Mouse (Mus musculus) embryo, embryonic 11 days (tissue): ENCODE measurements around the gene Galnt14.

Experiments used
- DNase-seq: peaks from one replicate; pipeline ENCODE4 v3.0.0-alpha.2; 2015

Galnt14 gene

DNA sequence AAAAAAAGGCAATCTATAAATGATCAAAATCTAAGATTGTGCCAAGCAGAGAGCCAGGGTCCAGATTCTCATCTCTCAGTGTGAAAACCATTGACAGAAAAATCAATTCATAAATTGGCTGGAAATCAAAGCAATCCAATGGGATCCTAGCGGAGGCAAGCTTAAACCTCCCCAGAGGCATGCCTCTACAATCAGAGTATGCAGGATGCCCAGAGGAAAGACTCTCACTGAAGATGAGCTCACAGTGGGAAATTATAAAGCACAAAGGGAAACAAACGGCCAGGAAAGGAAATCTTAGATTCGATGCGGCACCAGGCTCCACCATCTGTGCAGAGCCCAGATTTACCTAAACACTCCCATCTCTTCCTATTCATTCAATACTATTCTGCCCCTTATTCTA lies 220.7 kb downstream of the Galnt14 start:
- no peak for DNase-seq

DNA sequence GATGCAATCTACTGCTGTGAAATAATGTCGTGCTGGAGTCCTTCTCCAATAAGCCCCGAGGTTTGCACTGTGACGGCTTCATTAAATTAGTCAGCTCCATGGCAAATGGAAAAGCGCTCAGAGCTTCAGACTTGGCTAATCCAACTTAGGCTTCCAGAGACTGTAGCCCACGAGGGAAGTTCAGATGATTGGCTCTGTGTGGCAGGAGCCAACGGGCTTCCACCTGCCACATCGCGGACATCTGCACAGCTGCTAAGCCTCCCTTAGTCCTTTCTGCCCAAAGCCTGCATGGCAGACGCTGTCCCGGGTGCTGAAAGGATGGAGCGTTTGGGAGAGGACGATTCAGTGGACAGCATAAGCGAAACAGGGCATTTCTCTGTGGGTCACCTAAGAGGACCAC lies 222.5 kb downstream of the Galnt14 start:
- DNase-seq: peak; percentile 82

DNA sequence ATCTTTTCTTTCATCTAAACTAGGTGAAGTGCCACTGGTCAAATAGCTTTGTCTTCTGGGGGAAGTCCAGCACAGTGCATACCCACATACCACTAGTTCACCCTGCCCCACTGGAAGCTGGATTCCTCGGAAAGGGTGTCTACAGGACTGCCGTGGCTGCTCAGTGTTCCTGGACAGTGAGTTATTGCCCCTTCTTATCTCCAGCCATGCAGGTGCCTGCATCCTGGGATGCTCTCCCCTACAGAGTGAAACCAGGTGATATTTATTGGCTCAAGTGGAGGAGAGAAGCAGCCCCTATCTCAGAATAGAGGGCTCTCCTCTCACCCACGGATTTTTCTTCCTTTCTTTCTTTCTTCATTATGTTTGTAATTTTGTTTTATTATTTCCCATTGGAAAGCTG lies 222.9 kb downstream of the Galnt14 start:
- no peak for DNase-seq

DNA sequence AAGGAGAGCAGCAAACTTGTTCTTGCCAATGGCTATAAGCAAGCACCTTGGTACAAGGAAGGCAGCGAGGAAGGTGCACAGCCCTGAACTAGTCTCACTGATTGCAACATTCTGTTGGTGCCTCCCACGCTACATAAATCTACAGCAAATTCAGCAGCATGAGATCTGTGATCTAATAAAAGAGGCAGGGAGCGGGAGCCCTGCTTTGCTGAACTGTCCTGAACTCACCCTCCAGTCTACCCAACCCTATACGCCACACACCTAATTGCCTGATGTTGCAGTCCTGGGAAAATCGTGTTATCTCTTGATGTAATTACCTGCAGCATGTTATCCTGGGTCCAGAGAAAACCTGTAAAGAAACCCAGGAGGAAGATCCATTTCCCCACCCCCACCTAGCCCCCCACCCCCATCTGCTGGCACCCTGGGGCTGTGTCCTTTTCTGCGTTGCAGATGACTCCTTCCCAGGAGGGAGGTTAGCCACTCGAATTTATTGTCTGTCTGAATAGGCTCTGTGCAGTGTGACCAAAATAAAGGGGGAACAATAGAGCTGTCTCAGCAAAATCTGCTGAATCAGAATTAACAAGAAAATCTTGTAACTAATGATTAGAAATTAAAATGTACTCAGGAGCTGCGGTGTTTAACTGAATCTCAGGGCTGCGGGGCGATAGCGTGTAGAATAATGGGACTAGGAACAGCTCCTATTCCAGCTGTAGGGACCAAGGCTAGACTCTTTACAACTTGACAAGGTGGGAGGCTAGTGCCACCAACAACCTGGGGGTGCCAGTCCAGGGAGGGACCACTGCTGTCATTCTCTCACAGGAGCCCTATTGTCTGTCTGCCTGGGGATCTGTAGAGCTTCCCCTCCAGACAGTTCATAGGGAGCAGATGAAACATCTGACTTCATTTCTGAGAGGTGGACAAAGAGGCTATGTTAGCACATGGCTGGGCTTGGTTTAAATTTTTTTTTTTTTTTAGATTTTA lies 232.9 kb downstream of the Galnt14 start:
- DNase-seq: peak; percentile 10

DNA sequence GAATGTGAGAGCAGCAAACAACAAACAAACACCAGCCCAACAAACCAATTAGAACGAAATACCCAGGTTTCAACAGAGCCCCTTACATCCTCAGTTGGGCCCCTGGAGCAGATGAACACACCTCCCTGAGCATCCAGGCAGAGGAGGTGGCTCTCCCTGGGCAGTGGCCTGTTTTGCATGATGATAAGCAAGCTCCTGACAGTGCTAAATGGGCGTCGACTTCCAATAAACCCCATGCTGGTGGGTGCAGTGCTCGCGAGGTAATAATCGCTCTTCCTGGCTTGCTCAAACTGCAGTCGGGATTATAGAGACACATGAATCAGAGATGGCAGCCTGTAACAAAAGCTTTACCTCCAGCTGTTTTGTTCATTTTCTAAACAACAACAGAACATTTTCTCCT lies 235.9 kb downstream of the Galnt14 start:
- DNase-seq: no peak

DNA sequence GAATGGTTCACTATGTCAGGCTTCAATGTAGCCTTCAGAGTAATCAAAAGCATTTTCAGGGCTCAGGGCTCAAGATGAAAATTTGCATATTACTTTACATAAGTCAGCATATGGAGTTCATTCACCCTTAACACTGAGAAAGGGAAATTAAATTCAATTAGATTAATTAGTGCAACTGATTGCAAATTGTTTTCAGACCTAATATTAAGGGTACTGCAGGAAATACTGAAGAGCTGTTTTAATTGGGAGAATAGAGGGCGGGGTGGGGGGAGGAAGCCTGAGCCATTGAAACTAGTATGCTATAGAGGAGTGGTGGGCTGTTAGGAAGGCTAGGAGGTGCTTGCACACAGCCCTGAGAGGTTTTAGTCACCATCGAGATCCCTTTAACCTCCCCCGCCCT lies 237.2 kb downstream of the Galnt14 start:
- no peak for DNase-seq

DNA sequence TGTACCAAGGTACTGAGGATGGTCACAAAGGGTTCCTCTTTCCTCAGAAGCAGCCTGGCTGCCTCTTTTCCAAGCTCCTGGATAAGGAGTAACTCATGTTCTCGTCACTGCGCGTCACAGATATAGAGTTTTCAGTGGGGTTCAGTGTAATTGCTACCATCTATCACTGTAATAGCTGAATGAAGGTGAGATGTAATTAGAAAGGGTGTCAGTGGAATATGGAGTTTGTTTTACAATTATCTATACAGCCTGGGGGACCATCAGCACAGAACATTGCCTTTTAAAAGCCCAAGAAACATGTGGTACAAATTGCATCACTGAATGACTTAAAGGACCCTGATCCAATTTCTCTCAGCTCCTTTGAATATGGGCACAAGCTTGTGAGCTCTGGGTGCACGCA lies 249.4 kb downstream of the Galnt14 start:
- no peak for DNase-seq

DNA sequence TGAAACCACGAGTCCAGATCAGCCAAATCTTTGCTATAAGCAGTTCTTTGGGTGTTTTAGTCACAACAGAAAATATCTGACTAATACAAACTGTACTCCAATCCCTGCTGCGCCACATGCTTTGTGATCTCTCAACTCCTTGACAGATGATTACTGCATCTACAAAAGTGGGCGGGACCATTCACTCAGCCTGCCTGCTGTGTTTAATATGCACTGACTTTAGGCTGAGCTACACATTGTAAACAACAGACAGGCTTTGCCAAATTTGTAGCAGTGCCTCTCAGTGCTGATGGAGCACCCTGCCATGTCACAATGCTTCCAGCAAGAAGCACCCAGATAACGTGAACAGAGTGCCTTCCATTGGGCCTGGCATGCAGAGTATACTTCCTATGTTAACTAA lies 251.5 kb downstream of the Galnt14 start:
- no peak for DNase-seq

DNA sequence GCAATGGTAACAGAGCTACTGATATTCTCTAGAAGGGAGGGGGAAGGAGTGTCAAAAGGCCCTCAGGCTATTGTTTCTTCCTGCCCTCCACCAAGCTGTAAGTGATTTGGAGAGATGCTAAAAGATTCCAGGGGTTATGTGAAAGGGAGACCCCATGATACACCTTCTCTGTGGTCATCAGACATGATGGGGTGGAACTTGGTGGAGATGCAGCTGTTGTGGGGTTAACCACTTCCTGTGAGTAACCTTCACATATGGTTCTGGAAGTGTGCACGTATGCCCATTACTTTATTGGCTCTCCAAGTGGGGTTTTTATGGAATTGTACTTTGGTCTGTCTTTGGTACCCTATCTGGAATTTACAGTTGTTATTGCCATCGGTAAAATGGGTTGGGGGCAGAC lies 253.7 kb downstream of the Galnt14 start:
- DNase-seq: no peak

DNA sequence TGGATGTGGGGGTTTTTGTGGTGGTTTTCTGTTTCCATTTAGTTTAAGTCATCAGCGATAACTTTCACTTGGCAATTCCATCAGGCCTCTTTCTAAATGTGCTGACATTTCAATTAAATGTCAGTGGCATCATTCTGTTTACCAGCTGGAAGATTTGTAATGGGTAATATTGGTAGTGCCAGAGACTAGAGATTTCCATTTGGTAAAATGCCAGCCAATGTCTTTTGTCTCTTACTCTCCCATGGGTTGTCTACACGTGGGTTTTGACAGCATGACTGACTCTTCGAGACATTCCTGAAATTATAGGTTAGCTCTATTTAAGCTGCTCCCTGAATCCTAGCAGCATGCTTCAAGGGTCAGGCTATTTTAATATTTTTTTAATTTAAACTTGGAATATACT lies 256.6 kb downstream of the Galnt14 start:
- DNase-seq: no peak

DNA sequence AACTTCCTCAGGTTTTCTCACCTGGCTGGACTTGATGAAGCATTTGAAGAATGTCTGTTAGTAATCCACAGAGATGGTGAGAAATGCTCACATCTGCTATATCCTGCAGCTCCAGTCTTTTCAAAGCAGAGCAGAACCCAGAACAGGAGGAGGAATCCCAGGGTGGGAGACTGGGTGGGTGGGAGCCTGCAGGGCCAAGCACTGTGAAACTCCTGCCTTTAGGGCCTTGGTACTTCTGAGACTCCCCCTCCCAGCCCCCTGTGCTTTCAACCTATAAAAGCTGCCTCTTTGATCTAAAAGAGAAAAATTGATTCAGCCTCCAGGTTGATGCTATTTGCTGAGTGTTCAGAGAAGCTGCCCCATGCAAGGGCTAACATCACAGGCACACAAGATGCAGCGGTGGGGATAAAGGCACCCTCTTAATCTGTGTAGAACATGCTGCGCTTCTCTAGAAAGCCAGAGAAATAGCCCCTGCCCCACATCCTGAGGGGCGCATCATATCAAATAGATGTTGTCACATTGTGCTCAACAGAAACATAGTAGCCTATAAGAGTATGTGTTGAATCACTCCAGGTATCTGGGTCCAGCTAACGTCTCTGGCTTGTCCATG lies 258.0 kb downstream of the Galnt14 start:
- no peak for DNase-seq

DNA sequence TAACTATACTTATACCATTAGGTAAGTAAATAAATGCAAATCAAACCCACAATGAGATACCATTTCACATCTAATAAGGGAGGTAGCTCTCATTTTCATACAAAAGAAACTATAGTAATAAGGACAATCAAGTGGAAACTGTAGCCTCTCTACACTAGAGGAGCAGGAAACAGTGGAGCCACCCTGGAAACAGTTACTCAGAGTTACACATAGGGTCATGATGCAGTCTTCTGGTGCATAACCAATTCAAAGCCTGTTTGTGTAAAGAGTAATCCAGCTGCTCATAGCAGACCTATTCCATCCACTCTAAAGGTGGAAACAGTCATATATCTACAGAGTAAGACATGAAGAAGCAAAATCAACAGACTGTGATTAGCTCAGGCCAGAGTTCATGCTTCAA lies 261.1 kb downstream of the Galnt14 start:
- no peak for DNase-seq
